Mouse (Mus musculus): ENCODE measurements around the gene Acadvl. TPM values are rescaled to one million over a fixed set of nuclear protein-coding genes. Genes with fewer than 3 reads are reported as not detected.

The Acadvl gene
- polyA plus RNA-seq, 1 experiment: 3.2 TPM

DNA sequence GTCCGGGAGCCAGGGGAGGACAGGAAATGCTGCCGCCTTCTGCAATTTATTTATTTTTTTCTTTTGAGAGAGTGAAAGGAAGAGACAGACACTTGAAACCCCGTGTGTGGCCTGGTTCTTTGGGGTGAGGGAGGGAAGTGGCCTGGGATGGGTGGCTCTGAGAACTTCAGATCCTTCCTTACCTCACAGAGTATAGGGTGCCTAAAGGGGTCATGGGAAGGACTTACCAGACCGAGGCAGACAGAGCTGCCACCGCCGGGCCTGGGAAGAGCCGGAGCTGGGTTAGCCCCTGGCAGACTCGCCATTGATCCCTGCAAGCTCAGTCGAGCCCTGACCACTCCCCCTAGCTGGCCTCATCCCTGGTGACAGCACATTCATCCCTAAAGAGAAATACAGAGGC lies 30.2 kb upstream of the Acadvl start:
- Histone ChIP-seq H3K27me3 (ENCODE audit: control insufficient read depth) (no peaks in the 10 kb centered on the region), H3K4me3 (replicated peaks) (no peak overlapping the region), H3K36me3 (ENCODE audit: control insufficient read depth) (no peaks in the 10 kb centered on the region), H3K9me3 (ENCODE audit: control insufficient read depth, low read length) (no peaks in the 10 kb centered on the region), H3K4me1 (ENCODE audit: control insufficient read depth) (peaks cover 2% of the 10 kb centered on the region)
- TF ChIP-seq TAL1 (IDR thresholded peaks at IDR 0.05; ENCODE audit: low read length) (no peak), GATA1 (IDR thresholded peaks at IDR 0.05; ENCODE audit: low read length) (no peak)

DNA sequence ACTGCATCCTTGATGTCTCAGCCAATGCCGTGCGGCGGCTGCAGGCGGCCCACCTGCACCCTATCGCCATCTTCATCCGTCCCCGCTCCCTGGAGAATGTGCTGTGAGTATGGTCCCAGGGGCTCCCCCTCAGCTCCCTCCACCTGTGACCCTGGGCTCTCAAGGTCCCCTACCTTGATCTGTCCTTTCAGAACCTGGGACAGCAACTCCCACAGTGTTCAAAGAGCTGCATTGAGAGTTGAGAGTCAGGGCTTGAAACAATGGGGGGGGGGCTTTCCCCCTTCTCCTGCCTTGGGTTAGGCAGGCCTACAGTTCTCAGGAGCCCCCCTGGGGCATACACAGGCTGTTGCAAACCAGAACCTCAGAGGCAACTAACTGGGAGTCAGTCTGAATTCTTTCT lies 28.5 kb upstream of the Acadvl start:
- Histone ChIP-seq H3K36me3 (ENCODE audit: control insufficient read depth) (no peaks in the 10 kb centered on the region), H3K4me1 (ENCODE audit: control insufficient read depth) (peaks cover 4% of the 10 kb centered on the region), H3K9me3 (ENCODE audit: control insufficient read depth, low read length) (no peaks in the 10 kb centered on the region), H3K4me3 (replicated peaks) (no peak overlapping the region), H3K27me3 (ENCODE audit: control insufficient read depth) (no peaks in the 10 kb centered on the region)
- no peak for TF ChIP-seq GATA1 (IDR thresholded peaks at IDR 0.05; ENCODE audit: low read length)
- TF ChIP-seq TAL1 (IDR thresholded peaks at IDR 0.05; ENCODE audit: low read length): no peak

DNA sequence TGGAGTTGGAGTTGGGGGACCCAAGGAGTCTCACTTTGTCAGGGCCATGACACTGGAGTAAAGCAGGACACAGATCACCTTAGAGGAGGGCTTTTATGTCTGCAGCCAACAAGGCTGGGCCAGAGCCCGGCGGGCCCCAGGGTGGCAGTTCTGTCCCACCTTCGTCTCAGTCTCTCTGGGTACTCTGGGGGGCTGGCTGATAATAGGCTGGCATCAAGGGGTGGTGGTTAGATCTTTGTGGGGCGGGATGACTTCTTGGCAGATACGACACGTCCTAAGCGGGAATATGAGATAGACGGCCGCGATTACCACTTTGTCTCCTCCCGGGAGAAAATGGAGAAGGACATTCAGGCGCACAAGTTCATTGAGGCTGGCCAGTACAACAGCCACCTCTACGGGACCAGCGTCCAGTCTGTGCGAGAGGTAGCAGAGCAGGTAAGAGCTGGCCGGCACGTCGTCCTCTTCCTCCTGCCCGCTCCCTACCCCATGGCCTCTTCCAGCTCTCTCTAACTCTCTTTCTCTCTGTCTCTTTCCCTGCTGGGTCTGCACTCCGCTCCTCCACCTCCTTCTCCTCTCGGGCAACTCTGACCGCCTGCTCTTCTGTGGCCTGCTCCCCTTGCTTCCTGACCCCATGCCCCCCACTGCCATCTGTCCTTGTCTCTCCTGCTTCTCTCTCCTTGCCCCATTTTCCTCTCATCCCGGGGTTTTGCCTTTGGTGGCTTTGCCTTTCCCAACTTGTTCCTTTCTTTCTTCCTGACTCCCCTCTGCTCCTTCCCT lies 27.3 kb upstream of the Acadvl start:
- Histone ChIP-seq H3K4me3 (replicated peaks) (no peak overlapping the region), H3K27me3 (ENCODE audit: control insufficient read depth) (no peaks in the 10 kb centered on the region), H3K4me1 (ENCODE audit: control insufficient read depth) (peaks cover 4% of the 10 kb centered on the region), H3K9me3 (ENCODE audit: control insufficient read depth, low read length) (no peaks in the 10 kb centered on the region), H3K36me3 (ENCODE audit: control insufficient read depth) (no peaks in the 10 kb centered on the region)
- TF ChIP-seq GATA1 (IDR thresholded peaks at IDR 0.05; ENCODE audit: low read length) (no peak), TAL1 (IDR thresholded peaks at IDR 0.05; ENCODE audit: low read length) (no peak)

DNA sequence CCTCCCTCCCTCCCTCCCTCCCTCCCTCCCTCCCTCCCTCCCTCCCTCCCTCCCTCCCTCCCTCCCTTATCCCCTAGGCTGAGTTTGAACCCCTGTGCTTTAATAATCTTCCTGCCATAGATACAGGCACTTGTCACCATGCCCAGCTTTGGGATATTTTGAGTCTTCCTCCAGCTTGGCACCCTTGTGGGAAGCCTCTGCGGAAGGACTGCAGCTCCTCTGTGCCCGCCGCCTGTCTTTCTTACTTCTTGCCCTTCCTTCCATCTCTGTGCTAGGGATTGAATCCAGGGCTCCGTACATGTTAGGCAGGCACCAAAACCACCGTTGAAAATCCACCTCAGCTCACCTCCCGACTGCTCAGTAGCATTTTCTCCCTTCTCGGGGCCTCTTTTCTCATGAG lies 25.0 kb upstream of the Acadvl start:
- Histone ChIP-seq H3K4me1 (ENCODE audit: control insufficient read depth) (peaks cover 4% of the 10 kb centered on the region), H3K9me3 (ENCODE audit: control insufficient read depth, low read length) (no peaks in the 10 kb centered on the region), H3K36me3 (ENCODE audit: control insufficient read depth) (no peaks in the 10 kb centered on the region), H3K4me3 (replicated peaks) (no peak overlapping the region), H3K27me3 (ENCODE audit: control insufficient read depth) (no peaks in the 10 kb centered on the region)
- TF ChIP-seq TAL1 (IDR thresholded peaks at IDR 0.05; ENCODE audit: low read length) (no peak), GATA1 (IDR thresholded peaks at IDR 0.05; ENCODE audit: low read length) (no peak)

DNA sequence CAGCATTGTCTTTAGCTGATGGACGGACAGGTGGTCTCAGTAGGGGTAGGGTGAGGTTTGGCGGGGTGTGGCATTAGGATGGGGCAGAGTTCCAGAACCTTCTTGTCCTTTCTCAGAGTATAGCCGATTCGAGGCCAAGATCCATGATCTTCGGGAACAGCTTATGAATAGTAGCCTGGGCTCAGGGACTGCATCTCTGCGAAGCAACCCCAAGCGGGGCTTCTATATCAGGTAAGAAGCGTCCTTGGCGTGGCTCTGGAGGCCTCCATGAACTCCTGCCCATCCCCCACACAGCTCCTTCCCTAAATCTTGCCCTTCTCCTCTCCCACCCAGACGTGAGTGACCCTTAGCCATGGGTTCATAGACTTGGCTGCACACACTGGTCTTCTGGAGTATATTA lies 24.4 kb upstream of the Acadvl start:
- no peak overlapping the region for H3K4me3 ChIP-seq (replicated peaks)
- H3K27me3 ChIP-seq (ENCODE audit: control insufficient read depth): no peaks in the 10 kb centered on the region
- no peak for TF ChIP-seq GATA1 (IDR thresholded peaks at IDR 0.05; ENCODE audit: low read length)
- TF ChIP-seq TAL1 (IDR thresholded peaks at IDR 0.05; ENCODE audit: low read length): no peak
- no peaks in the 10 kb centered on the region for H3K9me3 ChIP-seq (ENCODE audit: control insufficient read depth, low read length)
- peaks cover 4% of the 10 kb centered on the region for H3K4me1 ChIP-seq (ENCODE audit: control insufficient read depth)
- H3K36me3 ChIP-seq (ENCODE audit: control insufficient read depth): no peaks in the 10 kb centered on the region

DNA sequence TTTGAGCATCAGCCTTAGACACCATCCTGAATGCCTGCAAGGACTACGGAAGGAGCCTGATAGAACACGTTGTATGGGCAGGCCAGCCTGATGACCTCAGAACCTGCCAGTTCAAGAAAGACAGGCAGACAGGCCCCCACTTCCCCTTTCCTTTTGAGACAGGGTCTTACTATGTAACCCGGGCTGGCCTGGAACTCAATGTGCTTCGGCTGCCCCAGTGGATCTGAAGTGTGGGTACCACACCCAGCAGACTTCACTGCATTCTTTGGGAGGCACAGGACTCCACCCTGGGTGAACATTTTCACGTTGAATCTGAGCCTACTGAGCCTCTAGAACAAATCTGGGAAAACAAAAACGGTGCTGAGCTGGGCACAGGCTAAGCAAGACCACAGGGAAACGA lies 23.0 kb upstream of the Acadvl start:
- Histone ChIP-seq H3K27me3 (ENCODE audit: control insufficient read depth) (no peaks in the 10 kb centered on the region), H3K36me3 (ENCODE audit: control insufficient read depth) (no peaks in the 10 kb centered on the region), H3K9me3 (ENCODE audit: control insufficient read depth, low read length) (no peaks in the 10 kb centered on the region), H3K4me3 (replicated peaks) (no peak overlapping the region), H3K4me1 (ENCODE audit: control insufficient read depth) (peaks cover 4% of the 10 kb centered on the region)
- no peak for TF ChIP-seq GATA1 (IDR thresholded peaks at IDR 0.05; ENCODE audit: low read length)
- no peak for TF ChIP-seq TAL1 (IDR thresholded peaks at IDR 0.05; ENCODE audit: low read length)

DNA sequence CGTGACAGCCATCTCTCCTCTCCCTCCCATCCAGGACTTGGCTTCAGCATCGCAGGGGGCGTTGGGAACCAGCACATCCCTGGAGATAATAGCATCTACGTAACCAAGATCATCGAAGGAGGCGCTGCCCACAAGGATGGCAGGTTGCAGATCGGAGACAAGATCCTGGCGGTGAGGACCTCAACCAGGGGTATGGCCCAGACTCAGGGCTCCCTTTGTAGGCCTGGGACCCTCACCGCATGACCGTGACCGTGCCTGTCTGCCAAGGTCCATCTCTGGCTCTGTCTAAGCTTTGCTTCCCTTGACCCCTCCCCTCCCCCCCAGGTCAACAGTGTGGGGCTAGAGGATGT lies 16.1 kb upstream of the Acadvl start:
- H3K4me3 ChIP-seq (replicated peaks): no peak overlapping the region
- H3K27me3 ChIP-seq (ENCODE audit: control insufficient read depth): peaks cover 28% of the 10 kb centered on the region
- no peaks in the 10 kb centered on the region for H3K9me3 ChIP-seq (ENCODE audit: control insufficient read depth, low read length)
- H3K36me3 ChIP-seq (ENCODE audit: control insufficient read depth): no peaks in the 10 kb centered on the region; the same call in 1 of the 2 replicates
- no peak for TF ChIP-seq TAL1 (IDR thresholded peaks at IDR 0.05; ENCODE audit: low read length)
- no peak for TF ChIP-seq GATA1 (IDR thresholded peaks at IDR 0.05; ENCODE audit: low read length)
- H3K4me1 ChIP-seq (ENCODE audit: control insufficient read depth): peaks cover 15% of the 10 kb centered on the region

DNA sequence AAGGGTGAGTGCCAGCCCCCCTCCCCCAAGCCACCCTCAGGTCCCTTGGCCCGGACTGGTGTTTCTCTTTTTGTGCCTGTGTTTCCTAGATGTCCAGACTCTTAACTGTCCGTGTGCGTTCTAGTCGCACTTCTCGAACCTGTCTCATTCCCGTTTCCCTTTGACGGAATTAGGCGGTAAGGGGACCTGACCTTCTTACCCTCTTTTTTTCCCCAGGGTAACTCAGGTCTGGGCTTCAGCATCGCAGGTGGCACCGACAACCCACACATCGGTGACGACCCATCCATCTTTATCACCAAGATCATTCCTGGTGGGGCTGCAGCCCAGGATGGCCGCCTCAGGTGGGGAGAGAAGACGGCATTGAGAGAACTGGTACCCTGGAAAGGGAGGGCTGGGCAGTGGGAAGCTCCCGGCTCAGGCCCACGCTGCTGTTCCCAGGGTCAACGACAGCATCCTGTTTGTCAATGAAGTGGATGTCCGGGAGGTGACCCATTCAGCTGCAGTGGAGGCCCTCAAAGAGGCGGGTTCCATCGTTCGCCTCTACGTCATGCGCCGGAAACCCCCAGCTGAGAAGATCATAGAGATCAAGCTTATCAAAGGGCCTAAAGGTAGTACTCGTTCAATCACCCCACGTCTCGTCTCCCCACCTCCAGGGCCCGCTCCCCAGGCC lies 15.6 kb upstream of the Acadvl start:
- TF ChIP-seq GATA1 (IDR thresholded peaks at IDR 0.05; ENCODE audit: low read length): no peak
- TF ChIP-seq TAL1 (IDR thresholded peaks at IDR 0.05; ENCODE audit: low read length): no peak
- Histone ChIP-seq H3K9me3 (ENCODE audit: control insufficient read depth, low read length) (no peaks in the 10 kb centered on the region), H3K4me1 (ENCODE audit: control insufficient read depth) (peaks cover 15% of the 10 kb centered on the region), H3K27me3 (ENCODE audit: control insufficient read depth) (peaks cover 33% of the 10 kb centered on the region), H3K36me3 (ENCODE audit: control insufficient read depth) (no peaks in the 10 kb centered on the region; the same call in 1 of the 2 replicates), H3K4me3 (replicated peaks) (no peak overlapping the region)

DNA sequence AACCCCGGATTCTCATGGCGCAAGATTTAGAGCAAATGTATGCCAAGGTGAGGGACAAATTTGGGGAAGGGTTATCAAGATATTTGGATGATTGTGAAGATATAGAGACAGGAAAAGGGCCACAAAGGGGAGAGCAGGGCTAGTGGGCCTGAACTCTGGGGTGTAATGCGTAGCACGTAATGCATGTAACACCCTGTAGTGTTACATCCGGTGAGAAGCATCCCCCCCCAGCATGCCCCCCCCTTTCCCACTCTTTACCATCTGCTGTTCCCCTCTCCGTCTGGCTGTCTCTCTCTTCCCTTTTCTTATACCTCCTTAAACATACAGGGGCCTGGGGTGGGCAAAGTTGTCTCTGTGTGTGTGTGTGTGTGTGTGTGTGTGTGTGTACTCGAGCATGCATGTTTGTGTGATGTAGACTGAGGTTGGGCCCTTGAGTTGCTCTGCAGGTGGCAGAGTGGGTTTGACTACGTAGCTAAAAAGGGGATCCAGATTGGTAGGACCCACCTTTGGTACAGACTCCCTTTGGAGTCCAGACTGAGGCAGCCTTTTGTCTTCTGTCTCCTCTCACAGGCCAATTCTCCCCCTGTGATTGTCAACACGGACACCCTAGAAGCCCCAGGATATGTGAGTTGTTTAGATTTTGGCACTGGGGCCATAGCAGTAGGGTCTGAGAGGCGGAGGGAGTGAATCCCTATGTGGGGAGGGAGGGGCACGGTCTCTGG lies 14.8 kb upstream of the Acadvl start:
- peaks cover 15% of the 10 kb centered on the region for H3K4me1 ChIP-seq (ENCODE audit: control insufficient read depth)
- H3K4me3 ChIP-seq (replicated peaks): no peak overlapping the region
- H3K36me3 ChIP-seq (ENCODE audit: control insufficient read depth): no peaks in the 10 kb centered on the region; the same call in 1 of the 2 replicates
- TF ChIP-seq TAL1 (IDR thresholded peaks at IDR 0.05; ENCODE audit: low read length) (no peak), GATA1 (IDR thresholded peaks at IDR 0.05; ENCODE audit: low read length) (no peak)
- peaks cover 41% of the 10 kb centered on the region for H3K27me3 ChIP-seq (ENCODE audit: control insufficient read depth)
- H3K9me3 ChIP-seq (ENCODE audit: control insufficient read depth, low read length): no peaks in the 10 kb centered on the region
